Mouse (Mus musculus): ENCODE data around the gene Rbfox3. TPM values are rescaled to one million over a fixed set of nuclear protein-coding genes. Genes with fewer than 3 reads are reported as not detected.

Rbfox3 gene
- polyA plus RNA-seq, 1 experiment from 2014 or later = 0.36 TPM

DNA sequence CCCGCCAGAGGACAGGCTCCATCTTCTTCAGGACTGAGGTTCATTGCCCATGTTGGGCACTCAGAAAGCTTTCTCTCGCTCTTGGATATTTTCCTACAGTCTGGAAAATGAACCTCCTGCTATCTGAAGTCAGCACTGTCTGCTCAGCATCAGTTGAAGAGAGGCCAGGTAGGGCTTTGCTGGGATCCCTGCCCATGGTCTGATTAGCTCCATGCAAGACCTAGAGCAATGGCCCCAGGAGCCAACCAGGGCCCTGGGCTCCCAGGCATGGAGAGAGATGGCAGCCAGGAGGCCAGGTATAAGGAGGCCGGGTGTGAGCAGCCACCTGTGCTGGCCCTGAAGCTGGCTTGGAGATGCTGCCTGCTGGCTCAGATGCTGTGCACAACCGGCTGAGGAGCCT is 198.6 kb downstream of the Rbfox3 start:
- no peak for DNase-seq
- Histone ChIP-seq H3K9ac (no peak overlapping the region), H3K4me2 (no peak overlapping the region), H3K27ac (no peak overlapping the region), H3K4me3 (replicated peaks) (no peak overlapping the region), H3K4me1 (replicated peaks) (no peaks in the 10 kb centered on the region), H3K36me3 (no peaks in the 10 kb centered on the region), H3K9me3 (replicated peaks) (no peaks in the 10 kb centered on the region), H3K27me3 (no peaks in the 10 kb centered on the region)
- WGBS (ENCODE audit: insufficient replicate concordance) = 54% methylated on average over 4 of the region's 4 CpGs
- no peak for ATAC-seq (ENCODE audit: low read depth)

DNA sequence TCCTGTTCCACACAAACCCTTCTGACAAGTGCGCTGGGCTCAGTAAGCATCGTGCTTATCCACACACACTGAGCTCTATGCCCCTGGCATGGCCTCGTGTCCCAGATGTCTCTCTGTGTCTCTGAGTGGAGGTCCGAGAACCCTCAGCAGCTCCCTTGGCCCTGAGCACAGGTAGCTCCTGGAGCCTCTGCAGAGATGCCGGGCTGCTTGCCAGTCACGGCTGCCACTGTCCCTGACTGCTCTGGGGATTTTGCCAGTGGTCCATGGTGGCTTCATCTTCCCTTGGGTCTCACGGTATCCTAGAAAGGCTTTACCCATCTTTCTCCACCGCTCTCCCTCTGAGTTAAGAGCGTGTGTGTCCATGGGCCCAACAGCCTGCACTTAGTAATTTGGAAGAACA is 199.3 kb downstream of the Rbfox3 start:
- WGBS (ENCODE audit: insufficient replicate concordance) = 71% methylated on average over 9 of the region's 9 CpGs
- H3K27ac ChIP-seq = no peak overlapping the region
- no peak overlapping the region for H3K4me3 ChIP-seq (replicated peaks)
- ATAC-seq (ENCODE audit: low read depth) (no peak), DNase-seq (no peak)
- H3K27me3 ChIP-seq = no peaks in the 10 kb centered on the region
- no peaks in the 10 kb centered on the region for H3K9me3 ChIP-seq (replicated peaks)
- H3K9ac ChIP-seq = no peak overlapping the region
- H3K4me1 ChIP-seq (replicated peaks) = no peaks in the 10 kb centered on the region
- H3K36me3 ChIP-seq = no peaks in the 10 kb centered on the region
- no peak overlapping the region for H3K4me2 ChIP-seq

GRCm38 (mm10) chr11:118710035-118710434 is 201.4 kb downstream of the Rbfox3 start:
- no peak overlapping the region for H3K9ac ChIP-seq
- H3K27ac ChIP-seq = no peak overlapping the region
- no peaks in the 10 kb centered on the region for H3K9me3 ChIP-seq (replicated peaks)
- DNase-seq (no peak), ATAC-seq (ENCODE audit: low read depth) (no peak)
- no peaks in the 10 kb centered on the region for H3K27me3 ChIP-seq
- H3K36me3 ChIP-seq = no peaks in the 10 kb centered on the region
- 61% methylated on average over 5 of the region's 5 CpGs for WGBS (ENCODE audit: insufficient replicate concordance)
- no peak overlapping the region for H3K4me2 ChIP-seq
- H3K4me1 ChIP-seq (replicated peaks) = no peaks in the 10 kb centered on the region
- no peak overlapping the region for H3K4me3 ChIP-seq (replicated peaks)

GRCm38 (mm10) chr11:118696226-118696930 is 215.0 kb downstream of the Rbfox3 start:
- H3K27ac ChIP-seq = no peak overlapping the region
- H3K9ac ChIP-seq = no peak overlapping the region
- DNase-seq (no peak), ATAC-seq (ENCODE audit: low read depth) (no peak)
- no peak overlapping the region for H3K4me2 ChIP-seq
- H3K4me1 ChIP-seq (replicated peaks) = no peaks in the 10 kb centered on the region
- H3K36me3 ChIP-seq = no peaks in the 10 kb centered on the region
- H3K9me3 ChIP-seq (replicated peaks) = no peaks in the 10 kb centered on the region
- 50% methylated on average over 16 of the region's 16 CpGs for WGBS (ENCODE audit: insufficient replicate concordance)
- H3K4me3 ChIP-seq (replicated peaks) = no peak overlapping the region
- no peaks in the 10 kb centered on the region for H3K27me3 ChIP-seq

- WGBS (ENCODE audit: insufficient replicate concordance) = 63% methylated on average over 7 of the region's 7 CpGs
- H3K36me3 ChIP-seq = no peaks in the 10 kb centered on the region
- ATAC-seq (ENCODE audit: low read depth) (no peak), DNase-seq (no peak)
- no peaks in the 10 kb centered on the region for H3K4me1 ChIP-seq (replicated peaks)
- H3K9ac ChIP-seq = no peak overlapping the region
- H3K27ac ChIP-seq = no peak overlapping the region
- H3K4me3 ChIP-seq (replicated peaks) = no peak overlapping the region
- H3K27me3 ChIP-seq = no peaks in the 10 kb centered on the region
- H3K9me3 ChIP-seq (replicated peaks) = no peaks in the 10 kb centered on the region
- no peak overlapping the region for H3K4me2 ChIP-seq
Measured at GRCm38 (mm10) chr11:118693276-118693675, 218.1 kb downstream of the Rbfox3 start.

GRCm38 (mm10) chr11:118690262-118690661 is 221.1 kb downstream of the Rbfox3 start:
- Histone ChIP-seq H3K4me2 (no peak overlapping the region), H3K27ac (no peak overlapping the region), H3K36me3 (no peaks in the 10 kb centered on the region), H3K4me3 (replicated peaks) (no peak overlapping the region), H3K4me1 (replicated peaks) (no peaks in the 10 kb centered on the region), H3K27me3 (no peaks in the 10 kb centered on the region), H3K9ac (no peak overlapping the region), H3K9me3 (replicated peaks) (no peaks in the 10 kb centered on the region)
- no peak for ATAC-seq (ENCODE audit: low read depth)
- 72% methylated on average over 8 of the region's 8 CpGs for WGBS (ENCODE audit: insufficient replicate concordance)
- DNase-seq = no peak

DNA sequence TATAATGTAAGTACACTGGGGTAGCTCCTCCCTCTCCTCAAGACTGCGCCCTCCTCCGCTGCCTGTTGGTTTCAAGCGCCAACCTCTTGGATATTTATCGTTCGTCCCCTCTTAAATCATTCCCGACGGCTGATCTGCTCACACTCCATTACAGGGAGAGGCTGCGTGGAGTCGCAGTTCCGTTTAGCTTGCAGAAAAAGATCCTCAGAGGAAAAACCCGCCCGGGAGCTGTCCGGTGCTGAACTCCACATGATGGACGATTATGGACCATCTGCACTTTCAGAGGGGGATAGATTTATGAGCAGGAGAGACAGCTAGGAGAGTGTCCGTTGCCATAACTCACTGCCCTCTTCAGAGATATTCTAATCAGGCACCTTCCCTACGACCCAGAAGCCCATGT is 226.0 kb downstream of the Rbfox3 start:
- no peaks in the 10 kb centered on the region for H3K9me3 ChIP-seq (replicated peaks)
- no peaks in the 10 kb centered on the region for H3K4me1 ChIP-seq (replicated peaks)
- DNase-seq = no peak
- no peak overlapping the region for H3K4me2 ChIP-seq
- no peak for ATAC-seq (ENCODE audit: low read depth)
- H3K4me3 ChIP-seq (replicated peaks) = no peak overlapping the region
- no peaks in the 10 kb centered on the region for H3K27me3 ChIP-seq
- H3K27ac ChIP-seq = no peak overlapping the region
- no peak overlapping the region for H3K9ac ChIP-seq
- 11% methylated on average over 16 of the region's 16 CpGs for WGBS (ENCODE audit: insufficient replicate concordance)
- no peaks in the 10 kb centered on the region for H3K36me3 ChIP-seq

- Histone ChIP-seq H3K9me3 (replicated peaks) (no peaks in the 10 kb centered on the region), H3K4me3 (replicated peaks) (no peak overlapping the region), H3K4me1 (replicated peaks) (no peaks in the 10 kb centered on the region), H3K27me3 (0 out of 2 replicates have a peak, but pooled peaks cover 2% of the 10 kb centered on the region), H3K27ac (no peak overlapping the region), H3K9ac (no peak overlapping the region), H3K36me3 (no peaks in the 10 kb centered on the region), H3K4me2 (no peak overlapping the region)
- WGBS (ENCODE audit: insufficient replicate concordance) = 53% methylated on average over 4 of the region's 4 CpGs
- DNase-seq (no peak), ATAC-seq (ENCODE audit: low read depth) (no peak)
Measured at GRCm38 (mm10) chr11:118684665-118685064, 226.7 kb downstream of the Rbfox3 start.

DNA sequence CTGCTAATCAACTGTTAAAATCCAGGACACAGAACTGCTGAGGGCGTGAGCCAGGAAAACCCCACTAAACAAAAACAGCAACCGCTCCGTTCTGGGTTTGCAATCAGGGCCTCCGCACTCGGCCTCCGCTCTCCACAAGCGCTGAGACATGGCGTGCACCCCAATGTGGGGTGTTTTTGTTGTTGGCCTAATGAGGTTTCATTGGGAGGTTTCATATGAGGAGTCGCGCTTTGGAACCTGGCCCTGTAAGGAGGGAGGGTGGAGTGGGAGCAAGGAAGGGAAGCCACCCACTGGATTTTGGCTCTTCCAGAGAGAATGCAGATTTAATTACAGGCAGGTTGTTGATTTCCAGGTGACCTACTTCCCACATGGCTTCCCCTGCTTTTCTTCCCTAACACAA is 230.7 kb downstream of the Rbfox3 start:
- ATAC-seq (ENCODE audit: low read depth) = no peak
- H3K4me2 ChIP-seq = no peak overlapping the region
- H3K4me1 ChIP-seq (replicated peaks) = no peaks in the 10 kb centered on the region
- H3K4me3 ChIP-seq (replicated peaks) = no peak overlapping the region
- no peaks in the 10 kb centered on the region for H3K36me3 ChIP-seq
- H3K27ac ChIP-seq = no peak overlapping the region
- DNase-seq = no peak
- H3K27me3 ChIP-seq = peaks cover 16% of the 10 kb centered on the region
- H3K9ac ChIP-seq = no peak overlapping the region
- WGBS (ENCODE audit: insufficient replicate concordance) = 64% methylated on average over 10 of the region's 10 CpGs
- no peaks in the 10 kb centered on the region for H3K9me3 ChIP-seq (replicated peaks)

DNA sequence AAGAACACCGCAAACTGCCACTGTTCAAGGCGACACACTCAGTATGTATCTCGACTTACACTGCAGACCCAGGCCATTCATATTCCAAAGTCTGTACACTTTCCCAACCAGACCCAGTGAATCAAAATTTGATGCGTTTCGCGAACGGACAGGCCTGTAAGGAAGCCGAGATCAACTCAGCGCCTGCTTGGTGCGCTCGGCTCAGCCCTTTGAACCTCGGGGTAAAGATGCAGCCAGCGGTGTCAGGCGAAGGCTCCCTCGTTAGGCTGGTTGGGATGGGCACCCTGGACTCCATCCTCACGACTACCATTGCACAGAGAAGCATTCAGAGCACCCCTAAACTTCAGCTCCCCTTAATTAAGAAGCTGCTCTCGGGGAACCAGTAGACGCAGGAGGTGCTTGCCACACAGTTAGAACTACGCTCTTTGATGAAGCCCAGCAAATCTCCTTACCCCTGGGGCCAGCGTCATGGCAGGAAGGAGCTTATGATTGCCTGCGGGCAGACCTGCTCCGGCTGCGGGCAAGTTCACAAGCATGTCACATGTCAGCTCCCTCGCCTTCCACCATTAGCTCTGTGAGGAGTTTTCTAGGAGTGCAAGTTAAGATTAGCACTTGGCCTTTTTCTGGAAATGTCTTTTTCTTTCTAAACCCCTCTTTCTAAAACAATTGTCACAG is 231.5 kb downstream of the Rbfox3 start:
- H3K4me3 ChIP-seq (replicated peaks) = no peak overlapping the region
- no peak for ATAC-seq (ENCODE audit: low read depth)
- no peaks in the 10 kb centered on the region for H3K4me1 ChIP-seq (replicated peaks)
- DNase-seq = no peak
- peaks cover 16% of the 10 kb centered on the region for H3K27me3 ChIP-seq
- 72% methylated on average over 24 of the region's 24 CpGs for WGBS (ENCODE audit: insufficient replicate concordance)
- no peak overlapping the region for H3K9ac ChIP-seq
- no peak overlapping the region for H3K27ac ChIP-seq
- H3K9me3 ChIP-seq (replicated peaks) = no peaks in the 10 kb centered on the region
- H3K4me2 ChIP-seq = no peak overlapping the region
- no peaks in the 10 kb centered on the region for H3K36me3 ChIP-seq

GRCm38 (mm10) chr11:118678515-118679104 is 232.8 kb downstream of the Rbfox3 start:
- DNase-seq (no peak), ATAC-seq (ENCODE audit: low read depth) (no peak)
- Histone ChIP-seq H3K9me3 (replicated peaks) (no peaks in the 10 kb centered on the region), H3K4me1 (replicated peaks) (no peaks in the 10 kb centered on the region), H3K36me3 (no peaks in the 10 kb centered on the region), H3K27me3 (peaks cover 16% of the 10 kb centered on the region), H3K27ac (no peak overlapping the region), H3K4me2 (no peak overlapping the region), H3K4me3 (replicated peaks) (no peak overlapping the region), H3K9ac (no peak overlapping the region)
- WGBS (ENCODE audit: insufficient replicate concordance) = 33% methylated on average over 20 of the region's 20 CpGs

- Histone ChIP-seq H3K9ac (no peak overlapping the region), H3K36me3 (no peaks in the 10 kb centered on the region), H3K9me3 (replicated peaks) (no peaks in the 10 kb centered on the region), H3K4me1 (replicated peaks) (no peaks in the 10 kb centered on the region), H3K27ac (no peak overlapping the region), H3K27me3 (peaks cover 16% of the 10 kb centered on the region), H3K4me2 (no peak overlapping the region), H3K4me3 (replicated peaks) (no peak overlapping the region)
- DNase-seq (no peak), ATAC-seq (ENCODE audit: low read depth) (no peak)
- WGBS (ENCODE audit: insufficient replicate concordance) = 45% methylated on average over 8 of the region's 8 CpGs
Measured at GRCm38 (mm10) chr11:118677277-118677676, 234.1 kb downstream of the Rbfox3 start.
